Comparison of ENCODE assay signal across 11 mouse cellular contexts in the genomic region with DNA sequence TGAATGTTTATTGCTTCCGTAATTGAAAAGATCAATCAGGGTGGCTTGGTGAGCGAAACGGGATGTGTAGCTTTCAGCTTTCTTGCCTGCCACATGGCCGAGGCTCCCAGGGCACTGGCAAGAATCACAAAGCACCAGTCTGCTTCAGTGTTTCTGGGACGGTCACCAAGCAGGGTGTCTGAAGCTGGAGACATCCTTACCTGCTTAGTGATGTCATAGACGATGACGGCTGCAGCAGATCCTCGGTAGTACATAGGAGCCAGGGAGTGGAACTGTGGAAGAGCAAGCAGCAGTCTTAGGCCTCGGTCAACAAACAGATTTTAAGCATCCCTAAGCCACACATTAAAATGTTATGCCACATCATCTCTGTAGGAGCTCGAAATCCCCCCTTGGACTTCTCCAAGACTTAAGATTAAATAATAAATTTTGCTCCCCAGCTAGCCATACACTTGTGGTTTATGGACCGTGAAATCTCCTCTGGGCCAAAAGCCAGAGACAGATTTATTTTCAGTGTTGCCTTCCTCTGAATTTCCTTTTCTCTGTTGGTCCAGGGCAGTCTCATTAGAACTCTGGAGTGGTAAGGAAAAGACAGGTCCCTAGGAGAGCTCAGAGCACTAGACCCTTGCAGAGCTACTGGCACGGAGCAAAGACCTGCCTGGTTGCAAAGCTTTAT. TPM values are rescaled to one million over a fixed set of nuclear protein-coding genes. Genes with fewer than 3 reads are reported as not detected.
DNase-seq lines count a peak whose midpoint lies in the region; ATAC-seq and TF ChIP-seq lines count a peak whose summit lies in the region.
"Had no signal": no experiment of that assay in that cellular context is flagged by ENCODE, and none has a peak within 500 bp of the region (broad histone marks: within the 10 kb centered on the region; RNA-seq: fewer than 3 reads in every experiment).

No protein-coding gene starts in this region.

- no peak for TF ChIP-seq EP300 in heart, adult 2 months (IDR thresholded peaks at IDR 0.05; ENCODE audit: insufficient read depth, low read depth, low read length)

- no peak for TF ChIP-seq POLR2A in heart, adult 2 months (IDR thresholded peaks at IDR 0.05; ENCODE audit: insufficient read depth, low read depth, low read length)

- peaks cover 3% of the 10 kb centered on the region; the same call in 1 of the 2 replicates for H3K36me3 ChIP-seq in midbrain, embryonic 16.5 days (ENCODE audit: control insufficient read depth, insufficient read depth, low read length)
- H3K36me3 ChIP-seq in midbrain, embryonic 11.5 days (ENCODE audit: control insufficient read depth, insufficient read depth, low read length): peaks cover 2% of the 10 kb centered on the region; the same call in 1 of the 2 replicates
- H3K36me3 ChIP-seq in kidney, embryonic 14.5 days (ENCODE audit: control insufficient read depth, insufficient read depth, low read length): no peaks in the 10 kb centered on the region; the same call in 1 of the 2 replicates
- H3K36me3 ChIP-seq in neural tube, embryonic 14.5 days (ENCODE audit: control insufficient read depth, insufficient read depth, low read length): no peaks in the 10 kb centered on the region
- no peaks in the 10 kb centered on the region for H3K36me3 ChIP-seq in heart, adult 2 months (ENCODE audit: control insufficient read depth, insufficient read depth, low read length)

- DNase-seq in midbrain, embryonic 11.5 days (ENCODE audit: low spot score, missing footprints): no peak
- DNase-seq in cerebellum, adult 8-10 months: peak; percentile 39
- no peak for DNase-seq in frontal cortex, postnatal 10 days (ENCODE audit: low spot score in 2 of 2)
- DNase-seq in heart, adult 2 months: no peak

- no peak for TF ChIP-seq CTCF in heart, adult 2 months (IDR thresholded peaks at IDR 0.05)

- ATAC-seq in midbrain, embryonic 16.5 days: no peak
- ATAC-seq in midbrain, embryonic 11.5 days (ENCODE audit: low FRiP score): no peak
- peak; percentile 83; the same call in 1 of the 2 replicates for ATAC-seq in kidney, embryonic 14.5 days (ENCODE audit: low FRiP score, low TSS enrichment)
- peak; percentile 61 for ATAC-seq in neural tube, embryonic 14.5 days (ENCODE audit: low read depth)
- no peak for ATAC-seq in inflammation-experienced regulatory T-cells, adult 6 months
- ATAC-seq: forebrain, embryonic 13.5 days had no signal

- intact Hi-C loops in heart, adult 2 months (cut with DNase I): loop anchor here (2.0 kb wide), 1 partner anchor 15 kb away; no protein-coding TSS in a partner anchor

- WGBS in midbrain, embryonic 16.5 days: 78% methylated on average over 12 of the region's 12 CpGs
- 89% methylated on average over 12 of the region's 12 CpGs for WGBS in midbrain, embryonic 11.5 days
- 40% methylated on average over 12 of the region's 12 CpGs for WGBS in kidney, embryonic 14.5 days
- 31% methylated on average over 12 of the region's 12 CpGs for WGBS in neural tube, embryonic 14.5 days
- 84% methylated on average over 12 of the region's 12 CpGs for WGBS in heart, adult 2 months

- H3K27me3 ChIP-seq in midbrain, embryonic 16.5 days (ENCODE audit: control insufficient read depth, insufficient read depth, low read depth, low read length): no peaks in the 10 kb centered on the region
- no peaks in the 10 kb centered on the region for H3K27me3 ChIP-seq in midbrain, embryonic 11.5 days (ENCODE audit: control insufficient read depth, insufficient read depth, low read length)
- no peaks in the 10 kb centered on the region for H3K27me3 ChIP-seq in kidney, embryonic 14.5 days (ENCODE audit: control insufficient read depth, insufficient read depth, low read length)
- H3K27me3 ChIP-seq in neural tube, embryonic 14.5 days (ENCODE audit: control insufficient read depth, insufficient read depth, low read length): no peaks in the 10 kb centered on the region
- H3K27me3 ChIP-seq in heart, adult 2 months (ENCODE audit: control insufficient read depth, insufficient read depth, low read length): no peaks in the 10 kb centered on the region
- H3K27me3 ChIP-seq: forebrain, embryonic 13.5 days; limb, embryonic 15.5 days had no signal

- H3K79me2 ChIP-seq in heart, adult 2 months (replicated peaks; ENCODE audit: control insufficient read depth, insufficient read depth, low read length): no peaks in the 10 kb centered on the region

- peaks cover 17% of the 10 kb centered on the region for H3K4me1 ChIP-seq in midbrain, embryonic 16.5 days (ENCODE audit: control insufficient read depth, insufficient read depth, low read length)
- H3K4me1 ChIP-seq in midbrain, embryonic 11.5 days (ENCODE audit: control insufficient read depth, insufficient read depth, low read length): peaks cover 3% of the 10 kb centered on the region; the same call in 1 of the 2 replicates
- 0 out of 2 replicates have a peak, but pooled peaks cover 8% of the 10 kb centered on the region for H3K4me1 ChIP-seq in kidney, embryonic 14.5 days (ENCODE audit: control insufficient read depth, insufficient read depth, low read length)
- peaks cover 17% of the 10 kb centered on the region; the same call in 1 of the 2 replicates for H3K4me1 ChIP-seq in neural tube, embryonic 14.5 days (ENCODE audit: control insufficient read depth, insufficient read depth, low read length)
- H3K4me1 ChIP-seq in heart, adult 2 months (ENCODE audit: control insufficient read depth, insufficient read depth, low read length): peaks cover 12% of the 10 kb centered on the region

- H3K4me2 ChIP-seq in midbrain, embryonic 16.5 days (ENCODE audit: low read length): no peak overlapping the region
- H3K4me2 ChIP-seq in midbrain, embryonic 11.5 days: no peak overlapping the region
- H3K4me2 ChIP-seq in kidney, embryonic 14.5 days (replicated peaks; ENCODE audit: low read depth, low read length): no peak overlapping the region
- no peak overlapping the region for H3K4me2 ChIP-seq in neural tube, embryonic 14.5 days (ENCODE audit: low read depth, low read length)
- H3K4me2 ChIP-seq: forebrain, embryonic 13.5 days; heart, embryonic 11.5 days; limb, embryonic 15.5 days had no signal

- no peak overlapping the region for H3K9ac ChIP-seq in midbrain, embryonic 16.5 days (ENCODE audit: low read depth, low read length)
- no peak overlapping the region for H3K9ac ChIP-seq in midbrain, embryonic 11.5 days (ENCODE audit: low read length)
- no peak overlapping the region for H3K9ac ChIP-seq in kidney, embryonic 14.5 days (ENCODE audit: low read depth, low read length)
- no peak overlapping the region for H3K9ac ChIP-seq in neural tube, embryonic 14.5 days (replicated peaks; ENCODE audit: low read depth, low read length)
- H3K9ac ChIP-seq in heart, adult 2 months (ENCODE audit: low read depth, low read length): no peak overlapping the region
- H3K9ac ChIP-seq: forebrain, embryonic 13.5 days; limb, embryonic 15.5 days had no signal

- no peaks in the 10 kb centered on the region for H3K9me3 ChIP-seq in midbrain, embryonic 16.5 days (replicated peaks; ENCODE audit: control insufficient read depth, low read length, poor library complexity, severe bottlenecking)
- no peaks in the 10 kb centered on the region for H3K9me3 ChIP-seq in midbrain, embryonic 11.5 days (ENCODE audit: control insufficient read depth, low read length)
- no peaks in the 10 kb centered on the region for H3K9me3 ChIP-seq in kidney, embryonic 14.5 days (ENCODE audit: control insufficient read depth, low read length)
- H3K9me3 ChIP-seq in neural tube, embryonic 14.5 days (ENCODE audit: control insufficient read depth, low read length): no peaks in the 10 kb centered on the region
- H3K9me3 ChIP-seq: forebrain, embryonic 13.5 days; limb, embryonic 15.5 days had no signal

- H3K27ac ChIP-seq in midbrain, embryonic 16.5 days (ENCODE audit: low read length): peak overlapping the region; percentile 33; the same call in 1 of the 2 replicates
- no peak overlapping the region for H3K27ac ChIP-seq in midbrain, embryonic 11.5 days (ENCODE audit: low read depth, low read length)
- no peak overlapping the region for H3K27ac ChIP-seq in kidney, embryonic 14.5 days (ENCODE audit: low read depth, low read length)
- H3K27ac ChIP-seq in neural tube, embryonic 14.5 days (ENCODE audit: low read depth, low read length): peak overlapping the region; percentile 53
- H3K27ac ChIP-seq in heart, adult 2 months: no peak overlapping the region
- H3K27ac ChIP-seq: forebrain, embryonic 13.5 days; limb, embryonic 15.5 days had no signal

- H3K4me3 ChIP-seq in midbrain, embryonic 16.5 days (ENCODE audit: low read depth, low read length): no peak overlapping the region
- no peak overlapping the region for H3K4me3 ChIP-seq in midbrain, embryonic 11.5 days (ENCODE audit: low read depth, low read length)
- no peak overlapping the region for H3K4me3 ChIP-seq in kidney, embryonic 14.5 days (ENCODE audit: low read length)
- H3K4me3 ChIP-seq in neural tube, embryonic 14.5 days (ENCODE audit: low read depth, low read length): no peak overlapping the region
- no peak overlapping the region for H3K4me3 ChIP-seq in heart, adult 2 months
- H3K4me3 ChIP-seq: forebrain, embryonic 13.5 days; limb, embryonic 15.5 days had no signal

RNA-seq across cellular contexts. Expression of a gene that starts 56.0 kb away (rescaled TPM):
- not detected in 2 replicates for polyA plus RNA-seq in midbrain, embryonic 16.5 days (2015; fragmentation: Nextera tagmentation; extraction: Ambion mirVana)
- 0.12 and 0.18 TPM in 2 replicates for polyA plus RNA-seq in midbrain, embryonic 11.5 days (2014; fragmentation: Nextera tagmentation; extraction: Ambion mirVana)
- not detected in 2 replicates for polyA plus RNA-seq in kidney, embryonic 14.5 days (2014; fragmentation: Nextera tagmentation; extraction: Ambion mirVana)
- polyA plus RNA-seq in neural tube, embryonic 14.5 days (2014; fragmentation: Nextera tagmentation; extraction: Ambion mirVana): 0.11 and 0.14 TPM in 2 replicates
- polyA plus RNA-seq in inflammation-experienced regulatory T-cells, adult 6 months (2017; shearing (Covaris generic)): not detected
- total RNA-seq in heart, adult 2 months (2021): not detected
- 0.09 and 0.12 TPM in 2 replicates for polyA plus RNA-seq in heart, adult 2 months (2012; rRNA removed)
- polyA plus RNA-seq: heart, embryonic 11.5 days had no signal

Comparison
In these comparisons a context has a peak if more than half of its experiments do, and no peak if none do; other contexts are left out.
1. H3K27ac ChIP-seq: peak in midbrain, embryonic 16.5 days (single experiment) and neural tube, embryonic 14.5 days (single experiment); none in midbrain, embryonic 11.5 days (single experiment), kidney, embryonic 14.5 days (single experiment) and heart, adult 2 months (single experiment).
2. ATAC-seq: peak in kidney, embryonic 14.5 days (single experiment) and neural tube, embryonic 14.5 days (single experiment); none in midbrain, embryonic 16.5 days (single experiment), midbrain, embryonic 11.5 days (single experiment) and inflammation-experienced regulatory T-cells, adult 6 months (single experiment).